Mouse (Mus musculus): ENCODE measurements around the gene Mpzl1. TPM values are rescaled to one million over a fixed set of nuclear protein-coding genes. Genes with fewer than 3 reads are reported as not detected.

Gene Mpzl1
- polyA plus RNA-seq, 2 experiments: 19.4 to 24.6 TPM

GRCm38 (mm10) chr1:165587845-165588244 is 46.5 kb downstream of the Mpzl1 start:
- ATAC-seq (ENCODE audit: insufficient read depth): no peak
- 48% methylated on average over 8 of the region's 8 CpGs for WGBS (ENCODE audit: insufficient replicate concordance)
- TF ChIP-seq EP300 (IDR thresholded peaks at IDR 0.05; ENCODE audit: low read depth) (no peak), CTCF (IDR thresholded peaks at IDR 0.05; ENCODE audit: low read depth) (no peak)
- Histone ChIP-seq H3K36me3 (replicated peaks; ENCODE audit: control insufficient read depth, insufficient read depth, low read depth) (no peaks in the 10 kb centered on the region), H3K9me3 (ENCODE audit: control insufficient read depth, low read length) (no peaks in the 10 kb centered on the region), H3K9ac (replicated peaks) (no peak overlapping the region), H3K4me2 (ENCODE audit: low read depth) (no peak overlapping the region), H3K27ac (no peak overlapping the region), H3K4me1 (replicated peaks; ENCODE audit: control insufficient read depth in 2 of 2, insufficient read depth in 2 of 2, low read length in 1 of 2) (peaks cover 2 to 11% of the 10 kb centered on the region in 2 experiments; a peak in 2 of 4 replicates), H3K27me3 (ENCODE audit: control insufficient read depth, insufficient read depth, low read length) (no peaks in the 10 kb centered on the region), H3K4me3 (ENCODE audit: insufficient read depth in 1 of 2, low read depth in 2 of 2, low read length in 2 of 2) (no peak overlapping the region)
- no peak for DNase-seq (ENCODE audit: low read depth in 3 of 3, low spot score in 3 of 3)

- Histone ChIP-seq H3K4me3 (ENCODE audit: insufficient read depth in 1 of 2, low read depth in 2 of 2, low read length in 2 of 2) (no peak overlapping the region), H3K9me3 (ENCODE audit: control insufficient read depth, low read length) (no peaks in the 10 kb centered on the region), H3K9ac (replicated peaks) (no peak overlapping the region), H3K27me3 (ENCODE audit: control insufficient read depth, insufficient read depth, low read length) (no peaks in the 10 kb centered on the region), H3K4me1 (replicated peaks; ENCODE audit: control insufficient read depth in 2 of 2, insufficient read depth in 2 of 2, low read length in 1 of 2) (no peaks in the 10 kb centered on the region), H3K36me3 (replicated peaks; ENCODE audit: control insufficient read depth, insufficient read depth, low read depth) (no peaks in the 10 kb centered on the region), H3K4me2 (ENCODE audit: low read depth) (no peak overlapping the region), H3K27ac (no peak overlapping the region)
- ATAC-seq (ENCODE audit: insufficient read depth): no peak
- no peak for DNase-seq (ENCODE audit: low read depth in 3 of 3, low spot score in 3 of 3)
- 56% methylated on average over 1 of the region's 1 CpGs for WGBS (ENCODE audit: insufficient replicate concordance)
- TF ChIP-seq EP300 (IDR thresholded peaks at IDR 0.05; ENCODE audit: low read depth): no peak
Measured at GRCm38 (mm10) chr1:165586366-165586765, 48.0 kb downstream of the Mpzl1 start.

GRCm38 (mm10) chr1:165585389-165586104 is 48.8 kb downstream of the Mpzl1 start:
- Histone ChIP-seq H3K9me3 (ENCODE audit: control insufficient read depth, low read length) (no peaks in the 10 kb centered on the region), H3K36me3 (replicated peaks; ENCODE audit: control insufficient read depth, insufficient read depth, low read depth) (no peaks in the 10 kb centered on the region), H3K27ac (no peak overlapping the region), H3K4me3 (ENCODE audit: insufficient read depth in 1 of 2, low read depth in 2 of 2, low read length in 2 of 2) (no peak overlapping the region), H3K9ac (replicated peaks) (no peak overlapping the region), H3K4me2 (ENCODE audit: low read depth) (no peak overlapping the region), H3K4me1 (replicated peaks; ENCODE audit: control insufficient read depth in 2 of 2, insufficient read depth in 2 of 2, low read length in 1 of 2) (no peaks in the 10 kb centered on the region), H3K27me3 (ENCODE audit: control insufficient read depth, insufficient read depth, low read length) (no peaks in the 10 kb centered on the region)
- ATAC-seq (ENCODE audit: insufficient read depth) (no peak), DNase-seq (ENCODE audit: low read depth in 3 of 3, low spot score in 3 of 3) (no peak)
- WGBS (ENCODE audit: insufficient replicate concordance): 58% methylated on average over 14 of the region's 14 CpGs
- TF ChIP-seq CTCF (IDR thresholded peaks at IDR 0.05; ENCODE audit: low read depth) (no peak), EP300 (IDR thresholded peaks at IDR 0.05; ENCODE audit: low read depth) (no peak)

- H3K27ac ChIP-seq: no peak overlapping the region
- ATAC-seq (ENCODE audit: insufficient read depth) (peak; percentile 62; the same call in 1 of the 2 replicates), DNase-seq (ENCODE audit: low read depth in 3 of 3, low spot score in 3 of 3) (peak; percentile 54 to 58 (median 54))
- H3K9ac ChIP-seq (replicated peaks): no peak overlapping the region
- no peaks in the 10 kb centered on the region for H3K9me3 ChIP-seq (ENCODE audit: control insufficient read depth, low read length)
- H3K4me3 ChIP-seq (ENCODE audit: insufficient read depth in 1 of 2, low read depth in 2 of 2, low read length in 2 of 2): no peak overlapping the region
- WGBS (ENCODE audit: insufficient replicate concordance): 21% methylated on average over 12 of the region's 12 CpGs
- TF ChIP-seq EP300 (IDR thresholded peaks at IDR 0.05; ENCODE audit: low read depth) (no peak), CTCF (IDR thresholded peaks at IDR 0.05; ENCODE audit: low read depth) (peak; percentile 98)
- no peaks in the 10 kb centered on the region for H3K27me3 ChIP-seq (ENCODE audit: control insufficient read depth, insufficient read depth, low read length)
- H3K36me3 ChIP-seq (replicated peaks; ENCODE audit: control insufficient read depth, insufficient read depth, low read depth): no peaks in the 10 kb centered on the region
- H3K4me1 ChIP-seq (replicated peaks; ENCODE audit: control insufficient read depth in 2 of 2, insufficient read depth in 2 of 2, low read length in 1 of 2): no peaks in the 10 kb centered on the region
- H3K4me2 ChIP-seq (ENCODE audit: low read depth): no peak overlapping the region
Measured at GRCm38 (mm10) chr1:165583529-165584184, 50.7 kb downstream of the Mpzl1 start.

GRCm38 (mm10) chr1:165581255-165581654 is 53.1 kb downstream of the Mpzl1 start:
- DNase-seq (ENCODE audit: low read depth in 3 of 3, low spot score in 3 of 3) (no peak), ATAC-seq (ENCODE audit: insufficient read depth) (no peak)
- no peaks in the 10 kb centered on the region for H3K36me3 ChIP-seq (replicated peaks; ENCODE audit: control insufficient read depth, insufficient read depth, low read depth)
- no peak for TF ChIP-seq EP300 (IDR thresholded peaks at IDR 0.05; ENCODE audit: low read depth)
- TF ChIP-seq CTCF (IDR thresholded peaks at IDR 0.05; ENCODE audit: low read depth): no peak
- H3K27me3 ChIP-seq (ENCODE audit: control insufficient read depth, insufficient read depth, low read length): no peaks in the 10 kb centered on the region
- H3K27ac ChIP-seq: no peak overlapping the region
- H3K4me2 ChIP-seq (ENCODE audit: low read depth): no peak overlapping the region
- H3K9ac ChIP-seq (replicated peaks): no peak overlapping the region
- WGBS (ENCODE audit: insufficient replicate concordance): 59% methylated on average over 3 of the region's 3 CpGs
- H3K4me3 ChIP-seq (ENCODE audit: insufficient read depth in 1 of 2, low read depth in 2 of 2, low read length in 2 of 2): no peak overlapping the region
- H3K4me1 ChIP-seq (replicated peaks; ENCODE audit: control insufficient read depth in 2 of 2, insufficient read depth in 2 of 2, low read length in 1 of 2): peaks cover 0 to 3% of the 10 kb centered on the region in 2 experiments; a peak in 1 of 4 replicates
- H3K9me3 ChIP-seq (ENCODE audit: control insufficient read depth, low read length): no peaks in the 10 kb centered on the region

Measured in liver, embryonic 14.5 days (tissue).